Mouse (Mus musculus) embryonic facial prominence, embryonic 15.5 days (tissue): ENCODE measurements around the gene Taf7l. TPM values are rescaled to one million over a fixed set of nuclear protein-coding genes. Genes with fewer than 3 reads are reported as not detected.

Experiments
- ATAC-seq: fragments of 200-750 bp; cut with Nextera tagmentation; 2 replicates; pipeline ENCODE4 v1.8.0; 2017; ENCODE audit warnings: low read depth, moderate TSS enrichment; ENCODE audit not compliant: insufficient number of reproducible peaks, low FRiP score, low TSS enrichment
- H3K27ac ChIP-seq: fragments of 300-500 bp; sonication (generic); replicated peaks from 2 replicates; pipeline ENCODE4 v1.5.1; 2015; ENCODE audit warnings: mild to moderate bottlenecking, inconsistent platforms
- H3K27me3 ChIP-seq: fragments of 300-500 bp; sonication (generic); 2 replicates; pipeline ENCODE4 v1.6.1; 2015; ENCODE audit warnings: inconsistent platforms
- H3K36me3 ChIP-seq: fragments of 300-500 bp; sonication (generic); 2 replicates; pipeline ENCODE4 v1.6.1; 2015; ENCODE audit warnings: mild to moderate bottlenecking, inconsistent platforms
- H3K4me1 ChIP-seq: fragments of 300-500 bp; sonication (generic); 2 replicates; pipeline ENCODE4 v1.6.1; 2015; ENCODE audit warnings: inconsistent platforms
- H3K4me2 ChIP-seq: fragments of 300-500 bp; sonication (generic); replicated peaks from 2 replicates; pipeline ENCODE4 v1.6.1; 2015; ENCODE audit warnings: mild to moderate bottlenecking, inconsistent platforms
- H3K4me3 ChIP-seq: fragments of 300-500 bp; sonication (generic); replicated peaks from 2 replicates; pipeline ENCODE4 v1.5.1; 2015; ENCODE audit warnings: mild to moderate bottlenecking, inconsistent platforms
- H3K9ac ChIP-seq: fragments of 300-500 bp; sonication (generic); 2 replicates; pipeline ENCODE4 v1.6.1; 2015; ENCODE audit warnings: inconsistent platforms
- H3K9me3 ChIP-seq: fragments of 300-500 bp; sonication (generic); replicated peaks from 2 replicates; pipeline ENCODE4 v1.6.1; 2016; ENCODE audit warnings: inconsistent platforms
- WGBS: fragments of 180-500 bp; shearing (Covaris S2); methylation state at CpG from one replicate; pipeline ENCODE4 v1.1.7; 2015; 5-methylcytosine and 5-hydroxymethylcytosine counted together
- polyA plus RNA-seq: library from polyadenylated mRNA; unstranded; fragments of >200 nt; fragmentation: Nextera tagmentation; extraction: Ambion mirVana; gene quantifications from 2 replicates; pipeline ENCODE4 v1.2.1, GENCODE M21; 2015

Gene Taf7l
- polyA plus RNA-seq, 1 experiment from 2014 or later = 0.33 TPM

DNA sequence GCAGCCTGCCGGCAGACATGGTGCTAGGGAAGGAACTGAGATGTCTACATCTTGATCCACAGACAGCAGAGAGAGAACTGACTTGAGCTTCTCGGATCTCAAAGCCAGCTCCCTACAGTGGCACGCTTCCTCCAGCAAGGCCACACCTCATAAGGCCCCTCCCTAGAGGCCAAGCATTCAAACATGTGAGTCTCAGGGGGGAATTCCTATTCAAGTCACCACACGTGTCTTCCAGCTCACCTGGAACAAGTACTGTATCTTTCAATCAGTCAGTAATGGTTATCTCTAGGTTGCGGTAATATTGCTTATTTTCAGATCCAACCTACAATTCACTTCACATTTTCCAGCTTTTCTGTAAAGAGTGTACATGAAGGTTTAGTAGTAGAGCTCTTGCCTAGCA is 56.2 kb downstream of the Taf7l start:
- H3K4me3 ChIP-seq = no peak overlapping the region
- no peak overlapping the region for H3K4me2 ChIP-seq
- 82% methylated on average over 5 of the region's 5 CpGs for WGBS
- H3K36me3 ChIP-seq = no peaks in the 10 kb centered on the region
- no peak overlapping the region for H3K27ac ChIP-seq
- H3K9me3 ChIP-seq = no peaks in the 10 kb centered on the region
- no peak overlapping the region for H3K9ac ChIP-seq
- no peaks in the 10 kb centered on the region for H3K27me3 ChIP-seq
- no peaks in the 10 kb centered on the region for H3K4me1 ChIP-seq
- no peak for ATAC-seq

DNA sequence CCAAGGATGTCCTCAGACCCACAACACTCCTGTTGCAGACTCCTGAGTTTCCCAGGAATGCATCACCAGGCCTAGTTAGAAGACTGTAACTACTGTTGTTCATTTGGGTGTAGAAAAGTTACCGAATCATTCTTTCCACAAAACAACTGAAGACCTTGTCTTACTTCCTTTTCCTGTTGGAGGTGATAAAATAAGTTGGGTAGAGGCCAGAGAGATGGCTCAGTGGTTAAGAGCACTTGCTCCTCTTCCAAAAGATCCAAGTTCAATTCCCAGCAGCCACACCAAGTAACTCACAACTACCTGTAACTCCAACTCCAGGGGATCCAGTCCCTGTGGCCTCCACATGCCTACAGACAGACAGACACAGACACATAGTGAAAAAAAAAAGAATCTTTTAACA is 64.2 kb downstream of the Taf7l start:
- Histone ChIP-seq H3K4me3 (no peak overlapping the region), H3K27ac (no peak overlapping the region), H3K9me3 (no peaks in the 10 kb centered on the region), H3K4me1 (no peaks in the 10 kb centered on the region), H3K9ac (no peak overlapping the region), H3K27me3 (no peaks in the 10 kb centered on the region), H3K36me3 (no peaks in the 10 kb centered on the region), H3K4me2 (no peak overlapping the region)
- 83% methylated on average over 1 of the region's 1 CpGs for WGBS
- ATAC-seq = no peak

Other genes starting within 250 kb of the Taf7l start
- gene Trmt2b, start 199.5 kb downstream of the Taf7l start, polyA plus RNA-seq = 16.6 and 17.5 TPM in 2 replicates
- gene Tmem35a, start 181.3 kb downstream of the Taf7l start, polyA plus RNA-seq = 9.7 and 10.7 TPM in 2 replicates
- 21.9 and 25.0 TPM in 2 replicates for gene Cenpi, start 168.4 kb downstream of the Taf7l start, polyA plus RNA-seq
- 3.9 and 4.1 TPM in 2 replicates for gene Drp2, start 71.9 kb downstream of the Taf7l start, polyA plus RNA-seq
- gene Timm8a1, start 65.4 kb upstream of the Taf7l start, polyA plus RNA-seq = 60.5 and 64.9 TPM in 2 replicates
- gene Btk, start 107.1 kb upstream of the Taf7l start, polyA plus RNA-seq = 2.2 and 2.5 TPM in 2 replicates
- 400 and 403 TPM in 2 replicates for gene Rpl36a, start 109.2 kb upstream of the Taf7l start, polyA plus RNA-seq
- gene Gla, start 124.6 kb upstream of the Taf7l start, polyA plus RNA-seq = 4.3 and 5.6 TPM in 2 replicates
- gene Hnrnph2, start 124.7 kb upstream of the Taf7l start, polyA plus RNA-seq = 138 and 141 TPM in 2 replicates
- 4.5 and 5.1 TPM in 2 replicates for gene Armcx4, start 210.0 kb upstream of the Taf7l start, polyA plus RNA-seq
- gene Armcx1, start 241.5 kb upstream of the Taf7l start, polyA plus RNA-seq = 62.1 and 64.1 TPM in 2 replicates